Mouse (Mus musculus): Measurements from ENCODE around the gene Tle2. TPM values are rescaled to one million over a fixed set of nuclear protein-coding genes. Genes with fewer than 3 reads are reported as not detected.

Tle2 gene
- 20.3 and 29.4 TPM in 2 replicates for polyA plus RNA-seq (2015; fragmentation: Nextera tagmentation; extraction: Ambion mirVana)

DNA sequence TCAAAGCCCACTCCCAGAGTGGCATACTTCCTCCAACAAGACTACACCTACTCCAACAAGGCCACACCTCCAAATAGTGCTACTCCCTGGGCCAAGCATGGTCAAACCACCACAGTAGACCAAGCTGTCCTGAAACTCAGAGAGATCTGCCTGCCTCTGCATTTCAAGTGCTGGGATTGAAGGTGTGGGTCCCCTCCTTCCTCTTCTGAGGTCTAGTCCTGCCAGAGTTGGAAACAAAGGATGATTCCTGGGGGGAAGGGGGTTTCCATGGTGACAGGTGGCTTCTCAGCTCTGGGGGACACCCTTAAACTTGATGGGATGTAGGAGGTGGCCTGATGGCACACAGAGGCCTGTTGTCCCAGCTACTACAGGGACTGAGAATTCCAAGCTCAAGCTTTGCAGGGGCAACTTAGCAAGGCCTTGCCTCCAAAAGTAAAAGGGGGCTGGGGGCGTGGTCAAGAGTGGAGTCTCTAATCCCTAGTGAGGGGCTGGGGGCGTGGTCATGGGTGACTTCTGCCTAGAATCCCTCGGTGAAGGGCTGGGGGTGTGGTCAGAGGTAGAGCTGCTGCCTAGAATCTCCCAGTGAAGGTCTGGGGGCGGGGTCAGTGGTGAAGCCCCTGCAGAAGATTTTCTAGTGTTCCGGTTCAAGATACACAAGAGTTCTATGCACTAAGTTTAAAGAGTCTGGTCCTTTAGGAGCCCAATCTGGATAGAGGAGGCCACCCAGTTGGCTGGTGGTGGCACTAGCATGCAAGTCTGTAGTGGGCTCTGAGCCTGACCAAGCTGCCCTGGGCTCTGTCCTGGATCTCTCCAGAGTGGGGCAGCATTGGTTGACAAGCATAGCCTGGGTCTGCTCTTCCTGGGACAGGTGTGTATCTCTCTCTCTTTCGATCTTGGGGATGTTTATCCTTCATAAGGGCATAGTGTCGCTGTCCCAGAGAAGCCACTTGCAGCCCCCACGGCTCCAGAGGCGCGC lies at the start of gene Tle2:
TSS of gene Tle2 (plus strand) at position 481 of the 976 bp plus-strand sequence.

GRCm38 (mm10) chr10:81545161-81545747 lies 29.1 kb upstream of the Tle2 start, which contains the start of gene Gna11:
Gene Gna11 (minus strand): TSS chr10:81545190.

GRCm38 (mm10) chr10:81559163-81559626 lies 15.2 kb upstream of the Tle2 start, which contains the start of gene Aes:
Gene Aes (plus strand): TSS chr10:81559488.

DNA sequence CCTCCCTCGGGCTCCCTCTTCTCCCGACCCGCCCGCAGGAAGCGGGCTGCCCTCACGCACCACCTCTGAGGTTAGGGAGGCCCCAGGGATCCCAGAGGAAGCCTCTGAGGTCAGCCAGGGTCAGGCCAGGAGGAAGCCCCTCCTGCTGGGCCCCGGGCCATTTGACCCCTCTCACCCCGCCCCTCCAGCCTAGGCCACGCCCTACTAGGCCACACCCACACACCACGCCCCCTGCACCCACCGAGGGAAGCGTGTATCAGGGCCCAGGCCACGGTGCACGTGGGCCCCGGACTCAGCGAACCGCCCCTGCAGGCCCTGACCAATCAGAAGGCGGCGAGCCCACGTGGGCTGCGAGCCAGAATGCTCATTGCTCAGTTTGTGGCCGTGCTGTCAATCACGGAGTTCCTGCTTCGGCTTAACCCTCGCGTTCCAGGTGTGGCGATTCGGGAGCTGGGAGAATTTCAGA lies 26.4 kb downstream of the Tle2 start, which contains the start of gene Tle6:
TSS of gene Tle6 (minus strand) at position 336 of the 466 bp plus-strand sequence.

GRCm38 (mm10) chr10:81605974-81606751 lies 31.8 kb downstream of the Tle2 start, which contains the start of gene BC025920:
Gene BC025920 (plus strand): TSS chr10:81606270.

GRCm38 (mm10) chr10:81626994-81627835 lies 52.9 kb downstream of the Tle2 start, which contains the start of gene Sirt6:
Gene Sirt6 (minus strand): TSS chr10:81627797.

GRCm38 (mm10) chr10:81628390-81628789 lies 54.0 kb downstream of the Tle2 start, which contains the start of gene Ankrd24:
Gene Ankrd24 (plus strand): TSS chr10:81628540.

Other genes starting within 250 kb of the Tle2 start
- gene Tbxa2r, start 245.8 kb upstream of the Tle2 start, polyA plus RNA-seq (2015; fragmentation: Nextera tagmentation; extraction: Ambion mirVana), result 13.1 and 18.9 TPM in 2 replicates
- gene Gipc3, start 231.3 kb upstream of the Tle2 start, polyA plus RNA-seq (2015; fragmentation: Nextera tagmentation; extraction: Ambion mirVana), result 0.05 and 0.08 TPM in 2 replicates
- 48.0 and 50.8 TPM in 2 replicates for gene Hmg20b, start 224.1 kb upstream of the Tle2 start, polyA plus RNA-seq (2015; fragmentation: Nextera tagmentation; extraction: Ambion mirVana)
- 14.5 and 14.7 TPM in 2 replicates for gene Mfsd12, start 217.1 kb upstream of the Tle2 start, polyA plus RNA-seq (2015; fragmentation: Nextera tagmentation; extraction: Ambion mirVana)
- gene 4930404N11Rik, start 208.7 kb upstream of the Tle2 start, polyA plus RNA-seq (2015; fragmentation: Nextera tagmentation; extraction: Ambion mirVana), result 2.2 and 2.5 TPM in 2 replicates
- 142 and 145 TPM in 2 replicates for gene Fzr1, start 196.0 kb upstream of the Tle2 start, polyA plus RNA-seq (2015; fragmentation: Nextera tagmentation; extraction: Ambion mirVana)
- gene Dohh, start 190.1 kb upstream of the Tle2 start, polyA plus RNA-seq (2015; fragmentation: Nextera tagmentation; extraction: Ambion mirVana), result 71.6 and 73.6 TPM in 2 replicates
- 1.6 and 1.8 TPM in 2 replicates for gene Gm48551, start 190.1 kb upstream of the Tle2 start, polyA plus RNA-seq (2015; fragmentation: Nextera tagmentation; extraction: Ambion mirVana)
- 0.59 TPM in 1 of 2 replicates, not detected in the other for gene Gm48552, start 185.6 kb upstream of the Tle2 start, polyA plus RNA-seq (2015; fragmentation: Nextera tagmentation; extraction: Ambion mirVana)
- gene Smim24, start 181.5 kb upstream of the Tle2 start, polyA plus RNA-seq (2015; fragmentation: Nextera tagmentation; extraction: Ambion mirVana), result 2.9 and 3.5 TPM in 2 replicates
- 23.4 and 30.6 TPM in 2 replicates for gene Nfic, start 118.9 kb upstream of the Tle2 start, polyA plus RNA-seq (2015; fragmentation: Nextera tagmentation; extraction: Ambion mirVana)
- 0.07 and 0.20 TPM in 2 replicates for gene Celf5, start 91.9 kb upstream of the Tle2 start, polyA plus RNA-seq (2015; fragmentation: Nextera tagmentation; extraction: Ambion mirVana)
- 34.4 and 39.8 TPM in 2 replicates for gene Ncln, start 78.2 kb upstream of the Tle2 start, polyA plus RNA-seq (2015; fragmentation: Nextera tagmentation; extraction: Ambion mirVana)
- 16.0 and 23.3 TPM in 2 replicates for gene S1pr4, start 74.4 kb upstream of the Tle2 start, polyA plus RNA-seq (2015; fragmentation: Nextera tagmentation; extraction: Ambion mirVana)
- 13.1 and 15.7 TPM in 2 replicates for gene Gna15, start 50.3 kb upstream of the Tle2 start, polyA plus RNA-seq (2015; fragmentation: Nextera tagmentation; extraction: Ambion mirVana)
- 14.8 and 19.3 TPM in 2 replicates for gene Gna11, start 29.4 kb upstream of the Tle2 start, polyA plus RNA-seq (2015; fragmentation: Nextera tagmentation; extraction: Ambion mirVana)
- gene Aes, start 15.1 kb upstream of the Tle2 start, polyA plus RNA-seq (2015; fragmentation: Nextera tagmentation; extraction: Ambion mirVana), result 209 and 247 TPM in 2 replicates
- gene Tle6, start 26.5 kb downstream of the Tle2 start, polyA plus RNA-seq (2015; fragmentation: Nextera tagmentation; extraction: Ambion mirVana), result 5.4 and 7.7 TPM in 2 replicates
- 0.66 and 0.74 TPM in 2 replicates for gene BC025920, start 31.7 kb downstream of the Tle2 start, polyA plus RNA-seq (2015; fragmentation: Nextera tagmentation; extraction: Ambion mirVana)
- gene Sirt6, start 53.2 kb downstream of the Tle2 start, polyA plus RNA-seq (2015; fragmentation: Nextera tagmentation; extraction: Ambion mirVana), result 14.4 and 17.7 TPM in 2 replicates
- 2.4 and 3.3 TPM in 2 replicates for gene Ankrd24, start 54.0 kb downstream of the Tle2 start, polyA plus RNA-seq (2015; fragmentation: Nextera tagmentation; extraction: Ambion mirVana)
- gene Gm10778, start 74.5 kb downstream of the Tle2 start, polyA plus RNA-seq (2015; fragmentation: Nextera tagmentation; extraction: Ambion mirVana), result 1.9 and 2.2 TPM in 2 replicates
- 6.6 and 6.8 TPM in 2 replicates for gene Zfp433, start 130.3 kb downstream of the Tle2 start, polyA plus RNA-seq (2015; fragmentation: Nextera tagmentation; extraction: Ambion mirVana)
- 0.89 and 1.9 TPM in 2 replicates for gene Gm3055, start 196.6 kb downstream of the Tle2 start, polyA plus RNA-seq (2015; fragmentation: Nextera tagmentation; extraction: Ambion mirVana)
- 0.99 and 1.2 TPM in 2 replicates for gene Gm4767, start 237.6 kb downstream of the Tle2 start, polyA plus RNA-seq (2015; fragmentation: Nextera tagmentation; extraction: Ambion mirVana)